Mouse (Mus musculus): ENCODE results near the gene Sdhaf1. TPM values are rescaled to one million over a fixed set of nuclear protein-coding genes. Genes with fewer than 3 reads are reported as not detected.
A peak's percentile ranks its signal among the peaks of the same experiment; 100 is the strongest.

Gene Sdhaf1
- polyA plus RNA-seq, 1 experiment from 2014 or later = 20.0 TPM

DNA sequence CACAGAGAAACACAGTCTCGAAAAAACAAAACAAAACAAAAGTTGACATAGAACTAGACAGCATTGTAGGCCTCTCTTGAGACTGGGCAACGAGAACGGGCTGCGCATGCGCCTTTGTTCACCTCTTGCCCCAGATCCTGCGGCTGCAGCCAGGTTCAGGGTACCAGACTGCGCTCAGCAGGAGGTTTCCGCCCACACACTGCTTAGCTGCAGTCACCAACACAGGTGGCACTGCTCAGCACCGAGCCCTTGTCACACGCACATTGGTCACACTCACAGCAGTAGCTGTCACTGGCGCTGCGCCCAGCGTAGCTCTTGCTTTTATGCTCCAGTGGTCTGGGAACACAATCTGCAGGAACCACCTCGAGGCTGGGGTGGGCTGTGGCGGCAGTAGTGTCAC lies 3.4 kb upstream of the Sdhaf1 start:
- no peak overlapping the region for H3K4me2 ChIP-seq (replicated peaks; ENCODE audit: low read depth, low read length)
- H3K27ac ChIP-seq (ENCODE audit: low read length) = peak overlapping the region; percentile 68; the same call in 1 of the 2 replicates
- 38% methylated on average over 15 of the region's 15 CpGs for WGBS
- no peak for TF ChIP-seq CTCF (IDR thresholded peaks at IDR 0.05)
- no peak for TF ChIP-seq EP300 (IDR thresholded peaks at IDR 0.05)
- H3K9ac ChIP-seq (replicated peaks; ENCODE audit: low read depth) = no peak overlapping the region
- H3K9me3 ChIP-seq (ENCODE audit: low read length) = no peaks in the 10 kb centered on the region; the same call in 1 of the 2 replicates
- H3K27me3 ChIP-seq (replicated peaks; ENCODE audit: insufficient read depth, low read length) = no peaks in the 10 kb centered on the region
- H3K4me1 ChIP-seq (ENCODE audit: insufficient read depth, low read depth, low read length) = no peaks in the 10 kb centered on the region; the same call in 1 of the 2 replicates
- DNase-seq (ENCODE audit: low spot score) (peak; percentile 75), ATAC-seq (peak; percentile 47)
- no peaks in the 10 kb centered on the region for H3K36me3 ChIP-seq (ENCODE audit: insufficient read depth, low read length)
- no peak overlapping the region for H3K4me3 ChIP-seq (ENCODE audit: low read depth, low read length)

DNA sequence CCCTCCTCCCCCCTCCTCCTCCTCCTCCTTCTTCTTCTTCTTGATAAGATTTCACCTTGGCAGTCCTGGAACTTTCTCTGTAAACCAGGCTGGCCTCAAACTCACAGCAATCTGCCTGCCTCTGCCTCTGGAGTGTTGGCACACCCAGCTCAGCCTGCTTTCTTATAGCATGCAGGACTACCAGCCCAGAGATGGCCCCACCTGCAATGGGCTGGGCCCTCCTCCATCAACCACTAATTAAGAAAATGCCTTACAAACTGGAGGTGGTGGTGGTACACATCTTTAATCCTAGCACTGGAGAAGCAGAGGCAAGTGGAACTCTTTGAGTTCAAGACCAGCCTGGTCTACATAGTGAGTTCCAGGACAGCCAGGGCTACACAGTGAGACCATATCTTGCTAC lies 2.7 kb upstream of the Sdhaf1 start:
- H3K9me3 ChIP-seq (ENCODE audit: low read length) = no peaks in the 10 kb centered on the region; the same call in 1 of the 2 replicates
- ATAC-seq = no peak
- no peaks in the 10 kb centered on the region for H3K27me3 ChIP-seq (replicated peaks; ENCODE audit: insufficient read depth, low read length)

DNA sequence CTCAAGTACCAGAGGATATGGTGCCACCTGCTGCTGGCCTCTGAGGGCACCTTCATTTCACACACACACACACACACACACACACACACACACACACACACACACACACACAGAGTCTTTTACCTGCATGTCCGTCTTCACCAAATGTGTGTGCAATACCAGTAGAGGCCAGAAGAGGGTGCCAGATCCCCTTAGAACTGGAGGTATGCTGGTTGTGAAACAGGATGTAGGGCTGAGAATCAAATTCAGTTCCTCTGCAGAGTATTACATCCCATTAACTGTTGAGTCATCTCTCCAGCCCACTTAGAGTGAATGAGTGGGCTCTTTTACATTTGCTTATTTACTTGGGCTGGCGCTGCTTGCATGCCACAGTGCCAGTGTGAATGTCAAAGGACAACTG lies 1.7 kb upstream of the Sdhaf1 start:
- 51% methylated on average over 2 of the region's 2 CpGs for WGBS
- no peak overlapping the region for H3K4me3 ChIP-seq (ENCODE audit: low read depth, low read length)

More for the DNA sequence above, 2.7 kb upstream of the Sdhaf1 start:
- Histone ChIP-seq H3K9ac (replicated peaks; ENCODE audit: low read depth) (no peak overlapping the region), H3K36me3 (ENCODE audit: insufficient read depth, low read length) (no peaks in the 10 kb centered on the region), H3K4me2 (replicated peaks; ENCODE audit: low read depth, low read length) (no peak overlapping the region), H3K4me3 (ENCODE audit: low read depth, low read length) (no peak overlapping the region), H3K27ac (ENCODE audit: low read length) (no peak overlapping the region), H3K4me1 (ENCODE audit: insufficient read depth, low read depth, low read length) (no peaks in the 10 kb centered on the region)
- TF ChIP-seq EP300 (IDR thresholded peaks at IDR 0.05) (no peak), CTCF (IDR thresholded peaks at IDR 0.05) (no peak)
- no peak for DNase-seq (ENCODE audit: low spot score)

DNA sequence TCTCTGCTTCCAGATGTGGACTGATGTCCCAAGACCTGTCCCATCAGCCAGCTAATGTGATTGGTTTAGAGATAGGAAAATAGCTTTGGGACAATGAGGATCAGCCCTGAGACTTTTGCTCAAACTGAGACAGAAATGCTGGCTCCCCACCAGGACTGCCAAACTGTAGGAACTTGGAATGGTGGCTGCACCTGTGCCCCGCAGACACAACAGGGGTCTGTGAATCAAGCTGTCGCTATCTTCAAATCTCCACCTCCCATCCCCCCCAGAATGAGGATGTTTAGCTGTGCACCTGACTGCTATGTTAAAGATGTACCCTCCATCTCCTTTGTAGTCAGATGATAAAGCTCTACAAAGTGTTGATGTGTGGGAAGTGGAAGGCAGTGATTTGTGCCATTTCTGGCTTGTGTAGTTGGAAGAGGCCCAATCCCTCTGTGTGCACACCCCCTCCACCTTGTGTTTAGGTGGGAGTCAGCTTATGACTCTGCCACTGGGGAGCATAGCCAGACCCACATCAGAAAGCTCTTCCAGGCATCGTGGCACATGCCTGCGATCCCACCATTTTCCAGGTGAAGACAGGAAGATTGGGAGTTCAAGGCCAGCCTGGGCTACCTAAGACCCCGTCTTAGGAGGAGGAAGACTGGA lies 727 bp upstream of the Sdhaf1 start:
- 89% methylated on average over 5 of the region's 5 CpGs for WGBS
- no peaks in the 10 kb centered on the region for H3K36me3 ChIP-seq (ENCODE audit: insufficient read depth, low read length)
- H3K27me3 ChIP-seq (replicated peaks; ENCODE audit: insufficient read depth, low read length) = no peaks in the 10 kb centered on the region
- no peaks in the 10 kb centered on the region for H3K4me1 ChIP-seq (ENCODE audit: insufficient read depth, low read depth, low read length)
- no peak overlapping the region for H3K9ac ChIP-seq (replicated peaks; ENCODE audit: low read depth)
- TF ChIP-seq CTCF (IDR thresholded peaks at IDR 0.05) (no peak), EP300 (IDR thresholded peaks at IDR 0.05) (no peak)
- H3K4me3 ChIP-seq (ENCODE audit: low read depth, low read length) = no peak overlapping the region
- ATAC-seq (no peak), DNase-seq (ENCODE audit: low spot score) (no peak)
- no peak overlapping the region for H3K4me2 ChIP-seq (replicated peaks; ENCODE audit: low read depth, low read length)
- H3K9me3 ChIP-seq (ENCODE audit: low read length) = no peaks in the 10 kb centered on the region; the same call in 1 of the 2 replicates
- H3K27ac ChIP-seq (ENCODE audit: low read length) = no peak overlapping the region

More for the DNA sequence above, 1.7 kb upstream of the Sdhaf1 start:
- Histone ChIP-seq H3K9me3 (ENCODE audit: low read length) (no peaks in the 10 kb centered on the region; the same call in 1 of the 2 replicates), H3K27me3 (replicated peaks; ENCODE audit: insufficient read depth, low read length) (no peaks in the 10 kb centered on the region), H3K4me2 (replicated peaks; ENCODE audit: low read depth, low read length) (no peak overlapping the region), H3K27ac (ENCODE audit: low read length) (no peak overlapping the region), H3K9ac (replicated peaks; ENCODE audit: low read depth) (no peak overlapping the region), H3K36me3 (ENCODE audit: insufficient read depth, low read length) (no peaks in the 10 kb centered on the region), H3K4me1 (ENCODE audit: insufficient read depth, low read depth, low read length) (no peaks in the 10 kb centered on the region)
- TF ChIP-seq EP300 (IDR thresholded peaks at IDR 0.05) (no peak), CTCF (IDR thresholded peaks at IDR 0.05) (peak; percentile 76)
- peak; percentile 58 for DNase-seq (ENCODE audit: low spot score)
- no peak for ATAC-seq

DNA sequence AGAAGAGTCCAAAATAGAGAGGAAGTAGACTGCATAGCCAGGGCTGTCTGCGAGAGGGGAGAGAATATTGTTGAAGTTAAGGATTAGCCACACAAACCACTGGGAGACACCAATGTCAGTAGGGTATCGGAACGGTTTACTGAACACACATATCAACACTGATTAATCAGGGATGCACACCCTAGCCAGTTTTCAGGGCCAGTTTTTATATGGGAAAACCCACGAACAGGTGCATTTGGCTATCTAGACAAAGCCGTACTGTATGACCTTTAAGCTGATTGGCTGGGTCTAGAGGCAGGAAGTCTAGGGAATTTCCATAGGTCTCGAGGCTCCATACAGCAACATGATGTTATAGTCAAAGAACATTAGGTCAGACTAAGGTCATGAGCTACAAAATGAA lies 830 bp downstream of the Sdhaf1 start:
- H3K4me3 ChIP-seq (ENCODE audit: low read depth, low read length) = peak overlapping the region; percentile 63

DNA sequence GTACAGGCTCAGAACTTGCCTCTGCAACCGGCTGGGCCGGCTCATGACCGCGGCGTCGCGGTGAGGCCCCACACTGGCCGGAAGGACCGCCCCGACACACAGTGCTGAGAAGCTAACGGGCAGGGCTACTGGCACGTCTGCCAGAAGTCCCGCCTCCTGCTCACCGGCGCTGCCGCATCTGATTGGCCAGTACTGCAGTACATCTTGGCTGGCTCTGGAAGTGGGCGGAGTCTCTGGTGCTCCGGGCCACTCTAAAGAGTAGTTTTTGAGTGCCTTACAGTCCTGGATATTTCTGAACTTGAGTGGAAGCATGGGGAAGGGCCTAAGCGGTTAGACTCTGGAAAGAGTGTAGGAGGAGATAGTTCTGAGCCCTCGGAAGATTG lies 1.4 kb downstream of the Sdhaf1 start:
- DNase-seq (ENCODE audit: low spot score) (peak; percentile 100), ATAC-seq (peak; percentile 99)
- no peaks in the 10 kb centered on the region for H3K4me1 ChIP-seq (ENCODE audit: insufficient read depth, low read depth, low read length)
- no peaks in the 10 kb centered on the region for H3K27me3 ChIP-seq (replicated peaks; ENCODE audit: insufficient read depth, low read length)
- H3K27ac ChIP-seq (ENCODE audit: low read length) = peak overlapping the region; percentile 89
- peak overlapping the region; percentile 63 for H3K4me3 ChIP-seq (ENCODE audit: low read depth, low read length)
- peak overlapping the region; percentile 82 for H3K4me2 ChIP-seq (replicated peaks; ENCODE audit: low read depth, low read length)
- no peaks in the 10 kb centered on the region; the same call in 1 of the 2 replicates for H3K9me3 ChIP-seq (ENCODE audit: low read length)
- peak overlapping the region; percentile 69 for H3K9ac ChIP-seq (replicated peaks; ENCODE audit: low read depth)
- no peaks in the 10 kb centered on the region for H3K36me3 ChIP-seq (ENCODE audit: insufficient read depth, low read length)
- TF ChIP-seq CTCF (IDR thresholded peaks at IDR 0.05) (no peak), EP300 (IDR thresholded peaks at IDR 0.05) (no peak)
- 3% methylated on average over 20 of the region's 20 CpGs for whole genome bisulfite sequencing

More for the DNA sequence above, 830 bp downstream of the Sdhaf1 start:
- peak overlapping the region; percentile 82 for H3K4me2 ChIP-seq (replicated peaks; ENCODE audit: low read depth, low read length)
- peak overlapping the region; percentile 69; the same call in 1 of the 2 replicates for H3K27ac ChIP-seq (ENCODE audit: low read length)
- H3K36me3 ChIP-seq (ENCODE audit: insufficient read depth, low read length) = no peaks in the 10 kb centered on the region
- ATAC-seq = no peak
- no peaks in the 10 kb centered on the region for H3K27me3 ChIP-seq (replicated peaks; ENCODE audit: insufficient read depth, low read length)
- H3K4me1 ChIP-seq (ENCODE audit: insufficient read depth, low read depth, low read length) = no peaks in the 10 kb centered on the region
- 18% methylated on average over 6 of the region's 6 CpGs for WGBS
- peak; percentile 19 for DNase-seq (ENCODE audit: low spot score)
- peak overlapping the region; percentile 10; the same call in 1 of the 2 replicates for H3K9ac ChIP-seq (replicated peaks; ENCODE audit: low read depth)
- no peak for TF ChIP-seq EP300 (IDR thresholded peaks at IDR 0.05)
- no peak for TF ChIP-seq CTCF (IDR thresholded peaks at IDR 0.05)
- H3K9me3 ChIP-seq (ENCODE audit: low read length) = no peaks in the 10 kb centered on the region; the same call in 1 of the 2 replicates
